Mouse (Mus musculus) c-Kit-positive CD71-negative TER-119-negative erythroid progenitor cells, embryonic 14.5 days (primary cell): ENCODE results near the gene Fsip2.

Experiments used
- DNase-seq: peaks from one replicate; pipeline ENCODE4 v3.0.0-alpha.2; 2013; ENCODE audit warnings: low read depth

Gene Fsip2

DNA sequence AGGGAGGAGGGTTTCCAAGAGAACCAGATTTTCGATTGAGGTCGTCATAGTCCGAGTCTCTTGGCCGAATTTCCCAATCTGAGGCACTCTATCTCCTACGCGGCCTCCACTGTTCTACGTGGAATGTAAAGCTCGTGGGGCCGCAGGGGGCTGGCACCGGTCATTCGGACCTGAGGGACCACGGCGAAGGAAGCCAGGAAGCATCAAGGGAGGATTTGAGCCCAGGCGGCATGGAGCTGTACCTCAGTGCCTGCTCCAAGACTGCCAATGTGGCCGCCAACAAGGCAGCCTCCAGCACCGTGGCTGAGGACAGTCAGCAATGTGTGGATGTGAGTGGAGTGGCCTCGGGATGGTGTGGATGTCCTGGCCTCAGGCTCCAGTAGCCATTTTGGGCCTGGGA, at the start of gene Fsip2:
TSS of gene Fsip2 (plus strand) at position 163 of the 400 bp plus-strand sequence.
- no peak for DNase-seq

DNA sequence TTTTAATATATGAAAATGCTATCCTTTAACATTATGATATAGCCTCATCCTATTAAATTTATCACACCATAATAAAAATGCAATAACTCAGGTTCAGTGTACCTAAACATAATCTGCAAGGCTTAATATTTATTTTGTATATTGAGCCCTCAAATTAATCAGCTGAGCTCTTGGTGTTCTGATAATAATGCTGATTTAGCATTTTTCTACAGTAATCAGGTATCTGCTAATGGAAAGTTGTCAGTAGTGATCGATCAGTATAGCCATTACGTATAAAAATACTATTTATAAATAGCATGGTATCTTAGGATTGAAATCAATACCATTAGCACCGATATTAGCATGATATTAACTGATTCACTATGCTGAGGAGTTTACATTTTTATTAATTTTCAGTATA, 20.0 kb downstream of the Fsip2 start:
- DNase-seq: no peak

DNA sequence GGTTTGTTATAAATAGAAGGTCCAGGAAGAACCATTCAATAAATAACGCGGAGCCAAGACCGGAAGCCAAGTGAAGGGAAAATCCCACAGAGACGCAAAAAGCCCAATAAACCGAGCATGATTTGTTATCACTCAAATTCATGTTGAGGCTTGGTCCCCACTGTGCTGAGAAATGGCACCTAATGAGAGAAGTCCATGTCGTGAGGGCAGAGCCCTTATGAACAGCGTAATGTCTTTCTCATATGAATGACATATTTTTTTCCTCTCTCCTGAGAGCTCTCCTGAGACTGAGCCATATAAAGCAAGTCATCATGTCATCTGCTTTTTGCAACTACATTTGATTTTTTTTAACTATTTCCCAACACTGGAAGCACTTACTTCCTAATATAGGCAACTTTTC, 82.4 kb downstream of the Fsip2 start:
- no peak for DNase-seq

DNA sequence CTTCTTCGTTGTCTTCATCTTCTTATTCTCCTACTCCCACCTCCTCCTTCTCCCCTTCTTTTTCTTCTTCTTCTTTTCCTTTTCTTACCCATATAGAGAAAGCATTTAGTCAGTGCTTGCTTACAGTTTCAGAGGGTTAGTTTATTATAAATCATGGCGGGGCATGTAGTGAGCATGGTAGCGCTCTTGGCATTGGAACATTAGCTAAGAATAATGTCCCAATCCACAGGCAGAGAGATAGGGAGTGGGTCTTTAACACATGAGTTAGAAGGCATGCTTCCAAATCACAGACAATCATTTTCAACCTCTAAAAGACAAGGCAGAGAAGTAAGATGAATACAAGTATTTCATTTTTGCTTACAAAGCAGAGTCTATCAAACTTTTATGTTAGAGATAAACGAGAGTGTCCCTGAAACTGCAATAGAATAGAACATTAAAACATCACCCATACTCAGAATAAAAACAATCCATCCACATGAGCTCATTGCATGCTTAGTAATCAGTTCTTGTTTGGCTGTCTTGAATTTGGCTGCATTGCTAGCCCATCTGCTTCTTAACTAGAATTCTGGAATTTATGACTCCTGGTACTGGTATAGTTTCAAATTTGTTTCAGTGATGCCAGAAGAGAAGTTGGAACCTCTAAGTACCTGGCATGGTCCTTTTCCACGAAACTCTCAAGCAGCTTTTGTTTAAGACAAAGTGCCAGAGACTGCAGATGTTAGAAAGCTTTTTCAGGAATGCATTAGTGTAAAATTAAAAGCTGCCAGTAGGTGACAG, 109.7 kb downstream of the Fsip2 start:
- no peak for DNase-seq
